Mouse (Mus musculus) heart, embryonic 12.5 days (tissue): ENCODE data around the gene Dennd1a. TPM values are rescaled to one million over a fixed set of nuclear protein-coding genes. Genes with fewer than 3 reads are reported as not detected.

Source experiments
- ATAC-seq: fragments of 200-750 bp; cut with Nextera tagmentation; 2 replicates; pipeline ENCODE4 v1.8.0; 2017; ENCODE audit warnings: moderate TSS enrichment, moderate library complexity; ENCODE audit not compliant: insufficient number of reproducible peaks, low FRiP score
- H3K27ac ChIP-seq: fragments of 300-500 bp; sonication (generic); 2 replicates; pipeline ENCODE4 v1.5.1; 2016; ENCODE audit warnings: mild to moderate bottlenecking, moderate library complexity; ENCODE audit not compliant: poor library complexity, severe bottlenecking
- H3K27me3 ChIP-seq: fragments of 300-500 bp; sonication (generic); replicated peaks from 2 replicates; pipeline ENCODE4 v1.6.1; 2016; ENCODE audit warnings: mild to moderate bottlenecking, moderate library complexity
- H3K36me3 ChIP-seq: fragments of 300-500 bp; sonication (generic); 2 replicates; pipeline ENCODE4 v1.6.1; 2016; ENCODE audit warnings: mild to moderate bottlenecking, moderate library complexity
- H3K4me1 ChIP-seq: fragments of 300-500 bp; sonication (generic); replicated peaks from 2 replicates; pipeline ENCODE4 v1.6.1; 2016; ENCODE audit warnings: mild to moderate bottlenecking
- H3K4me2 ChIP-seq: fragments of 300-500 bp; sonication (generic); 2 replicates; pipeline ENCODE4 v1.6.1; 2016; ENCODE audit warnings: mild to moderate bottlenecking, moderate library complexity
- H3K4me3 ChIP-seq: fragments of 300-500 bp; sonication (generic); 2 replicates; pipeline ENCODE4 v1.5.1; 2016; ENCODE audit warnings: mild to moderate bottlenecking
- H3K9ac ChIP-seq: fragments of 300-500 bp; sonication (generic); 2 replicates; pipeline ENCODE4 v1.6.1; 2016; ENCODE audit warnings: mild to moderate bottlenecking, moderate library complexity
- H3K9me3 ChIP-seq: fragments of 300-500 bp; sonication (generic); replicated peaks from 2 replicates; pipeline ENCODE4 v1.6.1; 2016; ENCODE audit warnings: mild to moderate bottlenecking, moderate library complexity
- WGBS: fragments of 180-500 bp; shearing (Covaris S2); methylation state at CpG from one replicate; pipeline ENCODE4 v1.1.7; 2016; 5-methylcytosine and 5-hydroxymethylcytosine counted together
- polyA plus RNA-seq: library from polyadenylated mRNA; unstranded; fragments of >200 nt; fragmentation: Nextera tagmentation; extraction: Ambion mirVana; gene quantifications from 2 replicates; pipeline ENCODE4 v1.2.1, GENCODE M21; 2016

The Dennd1a gene
- polyA plus RNA-seq, 1 experiment from 2014 or later = 15.8 TPM

DNA sequence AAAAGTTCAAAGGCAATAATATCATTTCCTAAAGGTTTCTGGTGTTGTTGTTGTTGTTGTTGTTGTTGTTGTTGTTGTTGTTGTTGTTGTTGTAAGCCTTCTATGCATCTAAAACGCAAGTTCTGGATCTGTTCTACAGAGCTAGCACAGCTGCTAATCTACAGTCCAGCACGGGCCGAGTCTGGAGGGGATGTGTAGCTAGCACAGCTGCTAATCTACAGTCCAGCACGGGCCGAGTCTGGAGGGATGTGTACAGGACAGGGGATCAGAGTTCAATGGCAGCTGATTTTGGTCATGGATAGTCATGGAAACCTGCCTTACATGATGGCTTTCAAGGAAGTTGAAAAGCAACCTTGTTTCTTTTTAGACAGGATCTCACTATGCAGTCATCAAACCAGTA lies 57.3 kb downstream of the Dennd1a start:
- Histone ChIP-seq H3K9ac (no peak overlapping the region), H3K27me3 (no peaks in the 10 kb centered on the region), H3K36me3 (no peaks in the 10 kb centered on the region), H3K4me3 (no peak overlapping the region), H3K4me2 (no peak overlapping the region), H3K9me3 (no peaks in the 10 kb centered on the region), H3K27ac (no peak overlapping the region), H3K4me1 (no peaks in the 10 kb centered on the region)
- WGBS = 55% methylated on average over 5 of the region's 5 CpGs
- ATAC-seq = no peak

DNA sequence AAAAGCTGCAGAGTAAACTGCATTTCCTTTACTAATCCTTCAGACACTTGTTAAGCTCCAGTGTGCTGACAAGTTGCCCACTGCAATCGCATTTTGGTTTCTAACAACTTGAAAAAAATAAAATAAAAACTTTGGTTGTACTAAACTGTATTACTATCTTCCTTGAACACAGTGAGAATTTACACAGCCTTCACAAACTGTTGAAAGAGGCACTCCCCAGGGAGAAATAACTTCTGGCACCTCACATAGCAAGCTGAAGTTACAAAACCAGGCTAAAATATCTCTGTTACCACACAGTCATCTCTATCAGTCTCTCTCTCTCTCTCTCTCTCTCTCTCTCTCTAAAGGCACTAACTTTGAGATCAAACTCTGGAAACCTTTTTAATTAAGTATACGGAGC lies 63.4 kb downstream of the Dennd1a start:
- H3K4me3 ChIP-seq = no peak overlapping the region
- no peak overlapping the region for H3K9ac ChIP-seq
- H3K4me2 ChIP-seq = no peak overlapping the region
- no peaks in the 10 kb centered on the region for H3K36me3 ChIP-seq
- H3K4me1 ChIP-seq = 0 out of 2 replicates have a peak, but pooled peaks cover 3% of the 10 kb centered on the region
- no peak overlapping the region for H3K27ac ChIP-seq
- 51% methylated on average over 2 of the region's 2 CpGs for WGBS
- no peaks in the 10 kb centered on the region for H3K27me3 ChIP-seq
- H3K9me3 ChIP-seq = no peaks in the 10 kb centered on the region
- no peak for ATAC-seq

DNA sequence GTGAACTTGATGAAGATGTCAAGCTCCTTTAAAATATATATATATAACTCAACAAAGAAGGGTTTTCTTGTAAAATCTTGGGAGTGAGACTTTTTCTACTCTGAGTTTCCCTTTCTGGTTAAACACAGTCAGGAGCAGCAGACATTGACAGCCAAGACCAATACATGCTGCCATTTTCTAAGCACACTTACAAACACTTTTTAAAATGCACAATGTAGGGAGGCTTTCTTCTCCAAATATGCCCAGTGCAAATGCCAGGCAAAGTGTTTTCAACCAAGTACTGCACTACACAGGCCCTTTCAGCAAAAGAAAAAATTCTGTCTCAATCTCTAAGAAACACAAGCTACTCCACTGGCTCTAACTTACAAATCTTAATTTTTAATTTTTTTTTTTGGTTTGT lies 65.7 kb downstream of the Dennd1a start:
- no peak overlapping the region for H3K4me2 ChIP-seq
- H3K36me3 ChIP-seq = no peaks in the 10 kb centered on the region
- no peaks in the 10 kb centered on the region for H3K27me3 ChIP-seq
- H3K4me1 ChIP-seq = 0 out of 2 replicates have a peak, but pooled peaks cover 3% of the 10 kb centered on the region
- ATAC-seq = no peak
- no peak overlapping the region for H3K9ac ChIP-seq
- H3K4me3 ChIP-seq = no peak overlapping the region
- H3K27ac ChIP-seq = no peak overlapping the region
- no peaks in the 10 kb centered on the region for H3K9me3 ChIP-seq

DNA sequence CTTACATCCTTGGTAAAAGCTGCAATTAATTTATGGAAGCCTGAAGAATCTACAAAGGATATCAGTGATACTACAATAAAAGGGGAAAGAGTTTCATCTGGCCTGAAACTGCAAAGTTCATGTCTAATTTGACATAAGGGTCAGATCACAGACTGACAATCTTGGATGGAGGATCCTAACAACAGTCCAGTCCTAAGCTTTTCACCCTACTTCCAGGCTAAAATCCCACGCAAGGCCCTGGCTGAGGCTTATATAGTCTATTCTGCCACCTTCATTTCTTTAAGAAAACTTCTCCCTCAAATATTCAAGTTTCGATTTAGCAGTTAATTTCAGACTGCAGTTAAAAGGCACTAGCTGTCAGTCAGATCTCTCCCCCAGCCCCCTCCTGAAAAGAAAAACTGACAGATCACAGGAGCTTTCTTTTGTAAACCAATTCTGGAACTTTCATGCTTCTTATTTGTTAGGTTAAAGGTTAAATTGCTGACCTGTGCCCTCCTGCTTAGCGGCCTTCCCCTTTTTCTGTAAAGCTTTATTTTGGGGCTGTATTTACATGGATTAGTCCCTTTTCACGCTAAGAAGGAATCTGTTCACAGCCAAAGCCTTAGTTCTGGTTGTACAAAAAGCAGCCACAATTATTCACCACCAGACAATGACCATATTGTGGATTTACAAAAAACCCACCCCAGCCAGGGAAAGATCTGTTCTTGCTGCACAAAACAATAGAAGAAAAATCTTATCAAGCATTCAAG lies 66.3 kb downstream of the Dennd1a start:
- Histone ChIP-seq H3K36me3 (no peaks in the 10 kb centered on the region), H3K4me3 (no peak overlapping the region), H3K27me3 (no peaks in the 10 kb centered on the region), H3K9ac (no peak overlapping the region), H3K4me1 (0 out of 2 replicates have a peak, but pooled peaks cover 3% of the 10 kb centered on the region), H3K9me3 (no peaks in the 10 kb centered on the region), H3K4me2 (no peak overlapping the region), H3K27ac (no peak overlapping the region)
- 53% methylated on average over 4 of the region's 4 CpGs for WGBS
- ATAC-seq = no peak

DNA sequence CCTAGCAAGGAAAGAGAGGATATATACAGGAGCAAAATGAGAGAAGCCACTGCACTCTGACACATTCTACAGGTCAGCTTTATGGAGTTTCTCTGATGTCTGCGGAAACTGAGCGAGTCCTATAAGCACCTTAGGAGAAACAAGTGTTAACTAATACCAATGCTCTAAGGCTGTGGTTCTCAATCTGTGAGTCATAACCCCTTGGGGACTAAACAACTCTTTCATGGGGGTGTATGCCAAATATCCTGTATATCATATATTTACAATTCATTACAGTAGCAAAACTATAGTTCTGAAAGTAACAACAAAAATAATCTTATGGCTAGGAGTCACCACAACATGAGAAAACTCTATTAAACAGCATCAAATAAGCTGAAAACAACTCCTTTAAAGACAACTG lies 67.5 kb downstream of the Dennd1a start:
- H3K27me3 ChIP-seq = no peaks in the 10 kb centered on the region
- no peaks in the 10 kb centered on the region for H3K9me3 ChIP-seq
- H3K36me3 ChIP-seq = no peaks in the 10 kb centered on the region
- no peak overlapping the region for H3K4me3 ChIP-seq
- no peak overlapping the region for H3K4me2 ChIP-seq
- 90% methylated on average over 2 of the region's 2 CpGs for WGBS
- H3K9ac ChIP-seq = no peak overlapping the region
- 0 out of 2 replicates have a peak, but pooled peaks cover 3% of the 10 kb centered on the region for H3K4me1 ChIP-seq
- H3K27ac ChIP-seq = no peak overlapping the region
- ATAC-seq = no peak

DNA sequence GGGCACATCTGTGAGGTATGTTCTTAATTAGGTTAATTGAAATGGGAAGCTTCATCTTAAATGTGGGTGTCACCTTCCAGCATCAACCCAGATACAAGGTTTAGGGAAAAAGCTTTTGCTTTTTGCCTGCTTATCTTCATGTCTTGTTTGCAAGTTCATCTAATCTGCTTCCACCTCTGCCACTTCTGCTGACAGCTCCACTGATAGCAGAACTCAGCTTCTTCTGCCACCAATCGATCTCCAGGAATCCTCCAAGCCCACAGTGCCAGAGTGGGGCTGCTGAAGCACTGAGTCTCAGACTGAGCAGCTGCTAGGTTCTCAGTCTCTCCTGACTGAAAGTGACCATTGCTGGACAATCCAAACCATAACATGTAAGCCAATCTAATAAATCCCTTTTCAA lies 74.1 kb downstream of the Dennd1a start:
- 0% methylated on average over 1 of the region's 1 CpGs for WGBS
- Histone ChIP-seq H3K36me3 (no peaks in the 10 kb centered on the region), H3K27ac (no peak overlapping the region)

DNA sequence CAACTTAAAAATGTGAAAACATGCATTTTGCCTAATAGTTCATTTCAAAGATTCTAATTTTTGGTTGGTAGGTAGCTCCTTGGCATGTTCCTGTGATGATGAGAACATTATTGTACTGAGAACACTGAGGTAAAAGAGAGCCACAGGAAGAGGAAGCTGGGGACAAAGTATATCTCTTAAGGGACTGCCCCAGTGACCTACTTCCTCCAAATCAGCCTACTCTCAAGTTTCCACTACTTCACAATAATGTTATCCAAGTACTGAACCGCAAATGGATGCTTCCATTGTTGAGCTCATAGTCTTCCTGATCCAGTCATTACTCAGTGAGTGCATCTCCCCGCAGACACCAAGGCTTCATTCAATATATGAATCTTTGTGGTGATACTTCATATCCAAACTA lies 75.8 kb downstream of the Dennd1a start:
- H3K9me3 ChIP-seq = 0 out of 2 replicates have a peak, but pooled peaks cover 3% of the 10 kb centered on the region
- H3K4me2 ChIP-seq = no peak overlapping the region
- no peaks in the 10 kb centered on the region for H3K36me3 ChIP-seq
- WGBS = 77% methylated on average over 2 of the region's 2 CpGs
- H3K9ac ChIP-seq = no peak overlapping the region
- no peak overlapping the region for H3K27ac ChIP-seq
- H3K4me1 ChIP-seq = no peaks in the 10 kb centered on the region
- H3K4me3 ChIP-seq = no peak overlapping the region
- H3K27me3 ChIP-seq = no peaks in the 10 kb centered on the region
- ATAC-seq = no peak

More for the DNA sequence above, 74.1 kb downstream of the Dennd1a start:
- H3K9ac ChIP-seq = no peak overlapping the region
- no peaks in the 10 kb centered on the region for H3K4me1 ChIP-seq
- H3K4me2 ChIP-seq = no peak overlapping the region
- no peak for ATAC-seq
- H3K27me3 ChIP-seq = no peaks in the 10 kb centered on the region
- H3K4me3 ChIP-seq = no peak overlapping the region
- H3K9me3 ChIP-seq = 0 out of 2 replicates have a peak, but pooled peaks cover 3% of the 10 kb centered on the region

DNA sequence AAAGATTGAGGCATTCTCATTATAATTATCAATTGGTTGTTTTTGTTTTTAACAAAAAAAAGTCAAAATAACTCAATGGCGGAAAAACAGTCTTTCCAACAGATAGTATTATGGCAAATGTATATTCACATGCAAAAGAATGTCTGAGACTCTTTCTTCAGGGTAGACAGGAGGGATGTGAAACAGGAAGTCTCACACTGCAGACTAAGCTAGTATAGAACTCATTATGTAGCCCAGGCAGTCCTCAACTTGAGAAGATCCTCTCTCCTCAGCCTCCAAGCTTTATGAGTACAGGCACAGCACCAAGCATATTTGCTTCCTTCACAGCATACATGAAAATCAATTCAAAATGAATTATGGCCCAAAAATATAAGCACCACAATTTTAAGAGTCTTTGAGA lies 79.4 kb downstream of the Dennd1a start:
- no peaks in the 10 kb centered on the region for H3K27me3 ChIP-seq
- 0 out of 2 replicates have a peak, but pooled peaks cover 3% of the 10 kb centered on the region for H3K9me3 ChIP-seq
- H3K9ac ChIP-seq = no peak overlapping the region
- no peaks in the 10 kb centered on the region for H3K36me3 ChIP-seq
- no peak overlapping the region for H3K27ac ChIP-seq
- 87% methylated on average over 1 of the region's 1 CpGs for WGBS
- no peak overlapping the region for H3K4me3 ChIP-seq
- ATAC-seq = no peak
- no peak overlapping the region for H3K4me2 ChIP-seq
- peaks cover 3% of the 10 kb centered on the region; the same call in 1 of the 2 replicates for H3K4me1 ChIP-seq

DNA sequence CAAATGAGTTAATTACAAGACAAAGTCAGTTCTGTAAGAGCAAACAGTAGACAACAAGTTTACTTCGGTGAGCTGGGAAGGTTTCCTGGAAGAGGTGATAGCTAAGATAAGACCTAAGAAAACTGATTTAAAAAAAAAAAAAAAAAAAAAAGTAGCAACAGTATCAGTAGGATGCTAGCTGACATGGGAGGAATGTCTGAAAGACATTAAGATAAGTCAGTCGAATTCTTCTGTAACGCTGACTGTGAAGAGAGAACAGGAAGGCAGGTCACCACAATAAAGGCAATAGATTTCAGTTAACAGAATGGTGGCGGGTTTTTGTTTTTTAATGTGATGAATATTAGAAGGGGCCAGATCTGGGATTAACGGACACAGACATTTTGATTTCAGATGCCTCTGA lies 81.9 kb downstream of the Dennd1a start:
- Histone ChIP-seq H3K4me2 (no peak overlapping the region), H3K9me3 (0 out of 2 replicates have a peak, but pooled peaks cover 3% of the 10 kb centered on the region), H3K4me3 (no peak overlapping the region), H3K36me3 (no peaks in the 10 kb centered on the region), H3K27me3 (no peaks in the 10 kb centered on the region), H3K27ac (no peak overlapping the region), H3K9ac (no peak overlapping the region), H3K4me1 (peaks cover 3% of the 10 kb centered on the region; the same call in 1 of the 2 replicates)
- ATAC-seq = no peak
- WGBS = 20% methylated on average over 5 of the region's 5 CpGs

DNA sequence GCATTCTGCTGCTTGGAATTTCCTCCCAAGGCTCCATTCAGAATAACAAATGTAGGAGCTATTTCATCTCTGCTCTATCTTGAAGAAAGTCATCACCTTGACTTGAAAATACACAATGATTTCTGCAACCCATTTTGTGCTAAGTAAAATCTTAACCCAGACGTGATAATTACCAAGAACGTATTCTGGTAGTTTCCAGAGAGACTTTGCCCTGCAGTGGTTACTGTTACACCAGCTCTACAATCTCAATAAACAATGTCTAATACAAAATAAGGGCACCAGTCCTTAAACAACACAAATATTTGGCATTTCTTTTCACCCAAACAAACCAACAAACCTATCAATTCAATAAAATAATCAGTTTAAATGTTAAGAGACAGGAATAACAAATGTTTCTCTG lies 82.5 kb downstream of the Dennd1a start:
- H3K4me2 ChIP-seq = no peak overlapping the region
- 0 out of 2 replicates have a peak, but pooled peaks cover 3% of the 10 kb centered on the region for H3K9me3 ChIP-seq
- H3K4me3 ChIP-seq = no peak overlapping the region
- H3K9ac ChIP-seq = no peak overlapping the region
- no peaks in the 10 kb centered on the region for H3K27me3 ChIP-seq
- no peak overlapping the region for H3K27ac ChIP-seq
- no peaks in the 10 kb centered on the region for H3K36me3 ChIP-seq
- H3K4me1 ChIP-seq = peaks cover 3% of the 10 kb centered on the region; the same call in 1 of the 2 replicates
- WGBS = 44% methylated on average over 2 of the region's 2 CpGs
- no peak for ATAC-seq

DNA sequence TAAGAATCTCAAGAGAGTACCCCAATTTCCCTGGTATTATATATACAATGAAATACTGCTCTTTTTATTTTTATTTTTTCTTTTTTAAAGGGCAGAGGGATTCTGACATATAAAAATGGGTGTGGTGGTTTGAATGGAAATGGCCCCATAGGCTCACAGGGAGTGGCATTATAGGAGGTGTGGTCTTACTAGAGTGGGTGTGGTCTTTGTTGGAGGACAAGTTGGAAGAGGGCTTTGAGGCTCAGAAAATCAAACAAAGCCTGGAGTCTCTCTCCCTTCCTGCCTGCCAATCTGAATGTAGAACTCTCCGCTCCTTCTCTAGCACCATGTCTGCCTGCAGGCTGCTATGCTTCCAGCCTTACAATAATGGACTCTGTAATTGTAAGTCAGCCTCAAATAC lies 89.1 kb downstream of the Dennd1a start:
- 94% methylated on average over 1 of the region's 1 CpGs for WGBS
- no peak for ATAC-seq
- Histone ChIP-seq H3K9ac (no peak overlapping the region), H3K27me3 (no peaks in the 10 kb centered on the region), H3K4me1 (peaks cover 12% of the 10 kb centered on the region), H3K9me3 (no peaks in the 10 kb centered on the region), H3K4me2 (no peak overlapping the region), H3K4me3 (no peak overlapping the region), H3K36me3 (no peaks in the 10 kb centered on the region), H3K27ac (no peak overlapping the region)
